Mouse (Mus musculus) forebrain, embryonic 13.5 days (tissue): ENCODE measurements around the gene Rufy2. TPM values are rescaled to one million over a fixed set of nuclear protein-coding genes. Genes with fewer than 3 reads are reported as not detected.
"Not testable (repeated sequence)": the region's sequence is repeated elsewhere in the genome, so short reads cannot be mapped to it uniquely, and the experiment has no call there.

Experiments used
- ATAC-seq: fragments of 200-750 bp; cut with Nextera tagmentation; 2 replicates; pipeline ENCODE4 v1.8.0; 2017
- H3K27ac ChIP-seq: fragments of 300-500 bp; sonication (generic); 2 replicates; pipeline ENCODE4 v1.5.1; 2015; ENCODE audit warnings: inconsistent platforms, mild to moderate bottlenecking, moderate library complexity
- H3K27me3 ChIP-seq: fragments of 300-500 bp; sonication (generic); 2 replicates; pipeline ENCODE4 v1.6.1; 2015; ENCODE audit warnings: mild to moderate bottlenecking, inconsistent platforms
- H3K36me3 ChIP-seq: fragments of 300-500 bp; sonication (generic); 2 replicates; pipeline ENCODE4 v1.6.1; 2015; ENCODE audit warnings: mild to moderate bottlenecking, inconsistent platforms; ENCODE audit not compliant: poor library complexity, severe bottlenecking
- H3K4me1 ChIP-seq: fragments of 300-500 bp; sonication (generic); 2 replicates; pipeline ENCODE4 v1.6.1; 2015; ENCODE audit warnings: inconsistent platforms
- H3K4me2 ChIP-seq: fragments of 300-500 bp; sonication (generic); 2 replicates; pipeline ENCODE4 v1.6.1; 2015; ENCODE audit warnings: inconsistent platforms, mild to moderate bottlenecking, moderate library complexity
- H3K4me3 ChIP-seq: fragments of 300-500 bp; sonication (generic); 2 replicates; pipeline ENCODE4 v1.5.1; 2015; ENCODE audit warnings: mild to moderate bottlenecking, inconsistent platforms
- H3K9ac ChIP-seq: fragments of 300-500 bp; sonication (generic); 2 replicates; pipeline ENCODE4 v1.6.1; 2015; ENCODE audit warnings: mild to moderate bottlenecking, inconsistent platforms
- H3K9me3 ChIP-seq: fragments of 300-500 bp; sonication (generic); replicated peaks from 2 replicates; pipeline ENCODE4 v1.6.1; 2016; ENCODE audit warnings: inconsistent platforms
- whole genome bisulfite sequencing: fragments of 180-500 bp; shearing (Covaris S2); methylation state at CpG from one replicate; pipeline ENCODE4 v1.1.7; 2015; 5-methylcytosine and 5-hydroxymethylcytosine counted together
- polyA plus RNA-seq: library from polyadenylated mRNA; unstranded; fragments of >200 nt; fragmentation: Nextera tagmentation; extraction: Ambion mirVana; gene quantifications from 2 replicates; pipeline ENCODE4 v1.2.1, GENCODE M21; 2015

Gene Rufy2
- polyA plus RNA-seq, 1 experiment from 2014 or later, result 45.2 TPM

DNA sequence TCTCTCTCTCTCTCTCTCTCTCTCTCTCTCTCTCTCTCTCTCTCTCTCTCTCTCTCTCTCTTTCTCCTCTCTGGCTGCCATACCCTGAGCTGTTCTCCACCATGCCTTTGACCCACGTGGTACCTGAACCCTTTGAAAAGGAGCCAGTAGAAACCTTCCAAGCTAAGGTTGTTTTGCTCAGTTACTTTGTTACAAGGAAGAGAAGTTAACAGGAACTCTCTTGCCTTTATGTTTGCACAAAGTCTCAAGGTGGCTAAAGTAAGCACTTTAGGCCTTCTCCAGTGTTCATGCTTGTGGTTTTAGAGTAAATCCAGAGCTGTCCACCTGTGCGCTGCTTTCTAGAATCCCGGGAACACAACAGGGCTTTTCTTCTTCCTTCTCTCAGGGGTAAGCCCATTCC is 52.2 kb downstream of the Rufy2 start:
- no peaks in the 10 kb centered on the region for H3K36me3 ChIP-seq
- H3K9me3 ChIP-seq, result no peaks in the 10 kb centered on the region
- H3K27ac ChIP-seq, result no peak overlapping the region
- ATAC-seq, result no peak
- no peak overlapping the region for H3K4me2 ChIP-seq
- 77% methylated on average over 3 of the region's 3 CpGs for WGBS
- H3K4me3 ChIP-seq, result no peak overlapping the region
- H3K27me3 ChIP-seq, result no peaks in the 10 kb centered on the region
- H3K4me1 ChIP-seq, result peaks cover 5% of the 10 kb centered on the region
- H3K9ac ChIP-seq, result no peak overlapping the region

DNA sequence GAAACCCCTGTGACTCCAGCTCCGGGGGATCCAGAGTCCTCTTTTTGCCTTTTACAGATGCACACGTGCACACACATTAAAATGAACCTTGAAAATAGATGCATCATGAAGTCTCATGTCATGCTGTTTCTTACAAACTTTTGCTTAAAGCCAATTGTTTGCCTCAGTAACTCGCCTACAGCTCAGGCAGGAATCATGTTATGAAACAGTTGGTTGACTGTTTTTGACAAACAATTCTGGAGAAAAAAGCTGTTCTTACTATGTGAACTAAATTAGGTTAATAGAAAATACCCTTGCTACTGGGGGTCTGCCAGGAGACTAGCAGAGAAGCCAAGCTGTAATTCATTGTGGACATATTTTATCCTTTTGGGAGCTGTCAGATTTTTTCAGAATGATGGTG is 52.9 kb downstream of the Rufy2 start:
- H3K4me1 ChIP-seq, result peaks cover 2% of the 10 kb centered on the region; the same call in 1 of the 2 replicates
- no peak overlapping the region for H3K27ac ChIP-seq
- no peaks in the 10 kb centered on the region for H3K27me3 ChIP-seq
- H3K36me3 ChIP-seq, result no peaks in the 10 kb centered on the region
- H3K4me2 ChIP-seq, result no peak overlapping the region
- H3K4me3 ChIP-seq, result no peak overlapping the region
- WGBS, result 64% methylated on average over 3 of the region's 3 CpGs
- H3K9me3 ChIP-seq, result no peaks in the 10 kb centered on the region
- H3K9ac ChIP-seq, result no peak overlapping the region
- no peak for ATAC-seq

DNA sequence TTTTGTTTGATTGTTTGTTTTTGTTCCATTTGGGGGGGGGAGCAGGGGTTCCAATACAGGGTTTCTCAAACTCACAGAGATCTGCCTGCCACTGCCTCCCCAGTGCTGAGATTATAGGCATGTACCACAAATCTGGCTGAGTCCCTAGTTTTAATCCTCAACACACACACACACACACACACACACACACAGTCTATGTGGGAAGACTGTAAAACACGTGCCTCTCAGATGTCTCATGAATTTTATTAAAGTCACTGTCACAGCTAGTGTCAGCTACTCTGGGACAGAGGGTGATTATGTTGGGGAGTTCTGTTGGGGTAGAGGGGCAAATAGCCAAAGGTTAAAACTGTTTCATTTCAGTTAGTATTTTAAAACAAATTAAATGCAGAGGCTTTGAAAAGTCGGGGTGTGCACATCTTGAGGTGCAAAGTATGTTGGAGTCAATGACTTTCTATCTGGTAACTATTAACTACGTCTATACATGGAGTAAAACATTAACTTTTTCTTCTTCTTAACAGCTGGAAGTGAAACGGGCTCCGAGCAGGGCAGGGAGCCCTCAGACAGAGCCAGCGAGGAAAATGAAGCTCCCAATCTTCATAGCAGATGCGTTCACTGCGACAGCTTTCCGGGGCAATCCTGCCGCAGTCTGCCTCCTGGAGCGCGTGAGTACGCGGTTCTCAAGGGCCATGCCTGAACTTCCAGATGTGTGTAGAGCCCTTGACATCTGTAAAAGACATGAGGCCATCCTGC is 58.7 kb downstream of the Rufy2 start:
- no peaks in the 10 kb centered on the region for H3K27me3 ChIP-seq
- WGBS, result 89% methylated on average over 14 of the region's 14 CpGs
- no peak overlapping the region for H3K27ac ChIP-seq
- no peak overlapping the region for H3K9ac ChIP-seq
- no peaks in the 10 kb centered on the region for H3K36me3 ChIP-seq
- no peak overlapping the region for H3K4me2 ChIP-seq
- ATAC-seq, result no peak
- no peaks in the 10 kb centered on the region for H3K9me3 ChIP-seq
- no peak overlapping the region for H3K4me3 ChIP-seq
- no peaks in the 10 kb centered on the region for H3K4me1 ChIP-seq

DNA sequence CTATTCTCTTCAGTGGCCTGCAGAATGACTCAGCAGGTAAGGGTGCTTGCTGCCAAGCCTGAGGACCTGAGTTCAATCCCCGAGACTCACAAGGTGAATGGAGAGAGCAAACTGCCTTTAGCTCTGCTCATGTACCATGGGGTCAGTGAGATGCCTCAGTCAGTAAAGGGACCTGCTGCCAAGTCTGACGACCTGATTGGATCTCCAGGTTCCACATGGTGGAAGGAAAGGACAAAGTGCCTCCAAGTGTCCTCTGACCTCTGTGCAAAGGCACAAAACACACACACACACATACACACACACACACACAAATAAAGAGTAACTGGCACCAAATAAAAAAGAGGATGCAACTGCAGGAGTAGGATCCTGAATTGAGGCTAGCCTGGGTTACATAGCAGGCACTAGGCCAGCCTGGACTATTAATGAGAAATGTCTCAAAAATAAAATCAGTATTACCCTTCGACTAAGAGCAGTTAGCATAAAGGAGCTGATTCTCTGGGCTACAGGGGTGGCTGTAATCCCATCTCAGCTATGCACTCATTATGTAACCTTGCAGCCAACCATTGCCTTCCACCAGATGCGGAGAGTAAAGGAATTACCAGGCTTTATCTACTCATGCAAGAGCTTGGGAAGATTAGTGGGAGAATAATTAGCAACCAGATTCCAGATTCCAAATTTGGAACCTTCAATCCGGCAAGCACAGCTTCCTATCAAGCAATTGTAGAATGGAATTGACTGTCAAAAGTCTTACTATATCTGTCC is 60.0 kb downstream of the Rufy2 start:
- no peaks in the 10 kb centered on the region for H3K9me3 ChIP-seq
- WGBS, result 58% methylated on average over 5 of the region's 5 CpGs
- H3K27me3 ChIP-seq, result no peaks in the 10 kb centered on the region
- ATAC-seq, result no peak
- no peak overlapping the region for H3K27ac ChIP-seq
- no peaks in the 10 kb centered on the region for H3K4me1 ChIP-seq
- H3K4me2 ChIP-seq, result no peak overlapping the region
- no peaks in the 10 kb centered on the region for H3K36me3 ChIP-seq
- no peak overlapping the region for H3K4me3 ChIP-seq
- H3K9ac ChIP-seq, result no peak overlapping the region

DNA sequence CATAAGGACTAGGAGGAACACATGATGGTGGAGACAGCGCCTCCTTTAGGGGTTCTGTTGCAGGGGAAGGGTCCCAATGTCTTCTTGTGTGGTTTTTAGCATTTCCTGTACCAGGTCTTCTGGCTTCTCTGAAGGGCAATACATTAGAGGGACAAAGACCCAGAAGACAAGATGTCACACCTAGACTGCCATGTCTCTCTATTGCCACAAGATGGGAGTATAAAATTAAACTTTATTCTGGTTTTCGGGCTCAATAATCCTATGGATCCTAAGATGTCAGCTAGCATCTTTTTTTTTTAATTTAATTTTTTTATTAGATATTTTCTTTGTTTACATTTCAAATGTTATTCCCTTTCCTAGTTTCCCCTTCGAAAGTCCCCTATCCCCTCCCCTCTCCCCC is 63.1 kb downstream of the Rufy2 start:
- no peak for ATAC-seq
- 74% methylated on average over 3 of the region's 3 CpGs for WGBS
- Histone ChIP-seq H3K9me3 (no peaks in the 10 kb centered on the region), H3K36me3 (no peaks in the 10 kb centered on the region), H3K4me1 (no peaks in the 10 kb centered on the region), H3K27me3 (no peaks in the 10 kb centered on the region), H3K4me2 (no peak overlapping the region), H3K9ac (no peak overlapping the region), H3K4me3 (no peak overlapping the region), H3K27ac (no peak overlapping the region)

DNA sequence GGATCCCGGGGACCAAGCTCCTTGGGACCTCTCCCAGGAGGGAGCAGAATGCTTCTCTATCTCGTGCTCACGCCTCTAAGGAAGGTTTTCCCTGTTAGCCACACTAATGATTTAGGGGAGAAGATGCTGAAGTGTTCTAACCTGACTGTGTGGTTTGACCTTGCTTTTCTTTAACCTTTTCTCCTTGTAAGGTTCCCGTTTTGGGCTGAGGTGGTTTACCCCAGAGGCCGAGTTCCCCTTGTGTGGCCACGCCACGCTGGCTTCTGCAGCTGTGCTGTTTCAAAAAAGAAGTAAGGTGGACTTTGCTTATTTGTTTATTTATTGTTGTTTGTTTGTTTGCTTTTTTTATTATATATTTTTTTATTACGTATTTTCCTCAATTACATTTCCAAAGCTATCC is 67.7 kb downstream of the Rufy2 start:
- 87% methylated on average over 8 of the region's 8 CpGs for WGBS

DNA sequence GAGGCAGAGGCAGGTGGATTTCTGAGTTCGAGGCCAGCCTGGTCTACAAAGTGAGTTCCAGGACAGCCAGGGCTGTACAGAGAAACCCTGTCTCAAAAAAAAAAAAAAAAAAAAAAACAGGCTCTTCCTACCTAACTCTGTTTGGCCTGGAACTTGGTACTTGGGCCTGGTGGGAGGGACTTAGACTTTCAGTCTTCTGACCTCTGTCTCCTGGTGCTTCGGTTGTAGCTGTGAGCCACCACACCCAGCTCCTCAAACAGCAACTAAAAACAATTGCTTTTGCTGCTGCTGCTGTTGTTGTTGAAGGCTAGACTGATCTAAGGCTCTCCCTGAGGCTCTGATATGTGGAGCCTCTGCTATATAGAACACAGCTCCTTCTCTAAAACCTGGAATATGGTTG is 69.1 kb downstream of the Rufy2 start:
- Histone ChIP-seq H3K36me3 (no peaks in the 10 kb centered on the region), H3K9me3 (no peaks in the 10 kb centered on the region), H3K4me1 (no peaks in the 10 kb centered on the region), H3K4me3 (no peak overlapping the region), H3K4me2 (no peak overlapping the region), H3K27ac (no peak overlapping the region), H3K27me3 (no peaks in the 10 kb centered on the region), H3K9ac (no peak overlapping the region)
- no peak for ATAC-seq
- 93% methylated on average over 2 of the region's 2 CpGs for WGBS

More for the DNA sequence above, 67.7 kb downstream of the Rufy2 start:
- no peak for ATAC-seq
- Histone ChIP-seq H3K9ac (no peak overlapping the region), H3K9me3 (no peaks in the 10 kb centered on the region), H3K4me3 (no peak overlapping the region), H3K27me3 (no peaks in the 10 kb centered on the region), H3K36me3 (no peaks in the 10 kb centered on the region), H3K27ac (no peak overlapping the region), H3K4me1 (no peaks in the 10 kb centered on the region), H3K4me2 (no peak overlapping the region)

DNA sequence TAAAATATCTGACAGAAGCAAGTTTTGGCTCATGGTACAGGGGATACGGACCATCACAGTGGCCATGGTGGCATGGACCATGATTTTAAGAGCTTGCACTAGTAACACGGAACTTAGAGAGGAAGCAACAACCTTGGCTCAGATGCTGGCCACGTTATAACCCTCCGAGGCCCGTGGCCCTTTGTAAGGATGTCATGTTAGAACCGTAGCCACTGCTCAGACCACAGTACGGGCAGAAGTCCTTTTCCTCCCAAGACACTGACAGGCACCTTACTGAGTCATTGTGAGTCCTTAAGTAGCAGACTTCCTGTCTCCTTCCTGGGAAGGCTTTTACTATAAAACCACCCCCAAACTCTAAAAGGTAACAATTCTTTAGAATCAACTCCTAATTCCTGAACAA is 71.2 kb downstream of the Rufy2 start:
- Histone ChIP-seq H3K27me3 (no peaks in the 10 kb centered on the region), H3K4me1 (no peaks in the 10 kb centered on the region), H3K9me3 (no peaks in the 10 kb centered on the region), H3K9ac (no peak overlapping the region), H3K27ac (no peak overlapping the region), H3K36me3 (no peaks in the 10 kb centered on the region), H3K4me2 (no peak overlapping the region), H3K4me3 (no peak overlapping the region)
- no peak for ATAC-seq
- WGBS, result 77% methylated on average over 7 of the region's 7 CpGs

DNA sequence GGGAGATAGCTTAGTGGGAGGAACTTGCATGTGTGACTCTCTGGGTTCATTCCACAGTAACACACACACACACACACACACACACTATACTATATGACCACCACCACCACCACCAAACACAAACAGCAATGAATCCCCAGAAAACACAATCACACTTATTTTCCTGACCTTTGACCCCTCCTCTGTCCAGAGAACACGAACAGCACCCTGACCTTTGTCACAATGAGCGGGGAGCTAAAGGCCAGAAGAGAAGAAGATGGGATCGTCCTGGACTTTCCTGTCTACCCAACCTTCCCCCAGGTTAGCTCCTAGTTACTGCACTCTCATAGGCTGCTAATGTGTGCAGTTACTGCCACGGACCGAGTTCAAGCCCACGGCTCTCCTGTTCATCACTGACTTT is 72.0 kb downstream of the Rufy2 start:
- Histone ChIP-seq H3K4me1 (no peaks in the 10 kb centered on the region), H3K27me3 (no peaks in the 10 kb centered on the region), H3K4me2 (no peak overlapping the region), H3K4me3 (no peak overlapping the region), H3K9me3 (no peaks in the 10 kb centered on the region), H3K9ac (no peak overlapping the region), H3K36me3 (no peaks in the 10 kb centered on the region), H3K27ac (no peak overlapping the region)
- WGBS, result 84% methylated on average over 6 of the region's 6 CpGs
- ATAC-seq, result no peak

DNA sequence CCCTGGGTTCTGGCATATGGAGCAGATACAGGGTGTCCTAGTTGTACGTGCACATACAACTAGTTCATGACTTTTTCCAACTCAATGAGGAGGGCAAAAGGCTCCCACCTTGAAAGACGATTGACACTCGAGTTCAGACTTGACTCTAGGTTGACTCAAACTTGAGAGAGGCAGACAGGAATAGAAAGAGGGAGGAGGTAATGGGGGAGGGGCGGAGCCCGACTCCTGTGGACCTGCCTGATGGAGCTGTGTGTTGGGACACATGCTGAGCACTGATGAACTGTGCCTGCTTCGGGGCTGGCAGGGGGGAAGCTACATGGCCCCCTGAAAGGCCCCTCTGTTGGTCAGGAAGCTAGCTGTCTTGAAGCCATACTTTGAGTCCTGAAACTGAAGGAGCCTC is 73.0 kb downstream of the Rufy2 start:
- Histone ChIP-seq H3K27me3 (no peaks in the 10 kb centered on the region), H3K36me3 (no peaks in the 10 kb centered on the region), H3K9me3 (no peaks in the 10 kb centered on the region), H3K9ac (no peak overlapping the region), H3K4me3 (no peak overlapping the region), H3K4me2 (no peak overlapping the region), H3K27ac (no peak overlapping the region), H3K4me1 (no peaks in the 10 kb centered on the region)
- no peak for ATAC-seq
- 58% methylated on average over 6 of the region's 6 CpGs for WGBS

DNA sequence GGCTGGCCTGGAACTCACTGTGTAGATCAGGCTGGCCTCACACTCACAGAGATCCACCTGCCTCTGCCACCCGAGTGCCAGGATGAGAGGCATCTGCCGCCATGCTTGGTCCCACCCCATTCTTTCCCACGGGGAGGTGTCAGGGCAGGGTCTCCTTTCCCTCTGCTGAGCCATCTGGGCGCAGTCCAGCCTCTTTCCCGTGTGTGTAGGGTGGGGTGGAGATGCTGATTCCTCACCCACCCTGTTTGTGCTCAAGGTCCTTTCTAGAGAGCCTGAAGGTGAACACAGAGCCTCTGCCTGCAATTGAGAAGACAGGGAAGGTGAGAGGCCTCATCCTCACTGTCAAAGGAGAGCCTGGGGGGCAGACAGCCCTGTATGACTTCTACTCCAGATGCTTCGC is 74.0 kb downstream of the Rufy2 start:
- H3K4me3 ChIP-seq, H3K36me3 ChIP-seq, H3K9me3 ChIP-seq, H3K9ac ChIP-seq, H3K4me2 ChIP-seq, H3K4me1 ChIP-seq, H3K27me3 ChIP-seq, ATAC-seq, H3K27ac ChIP-seq: not testable (repeated sequence)
- WGBS, result 86% methylated on average over 6 of the region's 6 CpGs

DNA sequence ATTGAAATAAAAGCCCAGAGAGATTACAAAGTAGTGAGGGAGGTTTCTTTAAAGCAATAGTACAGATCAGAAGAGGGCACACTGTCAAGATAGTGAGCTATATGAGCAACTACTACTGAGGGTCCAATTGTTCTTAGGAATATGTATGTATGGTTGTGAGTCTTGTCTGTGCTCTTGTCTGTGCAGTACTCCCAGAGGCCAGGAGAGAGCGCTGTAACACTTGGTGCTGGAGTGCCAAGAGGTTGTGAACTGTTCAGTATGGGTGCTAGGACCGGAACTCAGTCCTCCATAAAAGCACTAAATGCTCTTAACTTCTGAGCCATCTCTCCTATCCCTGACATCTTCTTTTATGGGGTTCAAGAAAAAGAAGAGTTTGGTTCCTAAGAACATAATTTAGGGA is 74.6 kb downstream of the Rufy2 start:
- no peak for ATAC-seq
- WGBS, result 74% methylated on average over 2 of the region's 2 CpGs
- H3K9ac ChIP-seq, result no peak overlapping the region
- H3K27ac ChIP-seq, result no peak overlapping the region
- H3K4me3 ChIP-seq, result no peak overlapping the region
- H3K36me3 ChIP-seq, result no peaks in the 10 kb centered on the region
- H3K27me3 ChIP-seq, result no peaks in the 10 kb centered on the region
- H3K4me1 ChIP-seq, result no peaks in the 10 kb centered on the region
- no peaks in the 10 kb centered on the region for H3K9me3 ChIP-seq
- no peak overlapping the region for H3K4me2 ChIP-seq
